Mouse (Mus musculus) heart, embryonic 14.5 days (tissue): ENCODE measurements around the gene Pde11a. TPM values are rescaled to one million over a fixed set of nuclear protein-coding genes. Genes with fewer than 3 reads are reported as not detected.

Source experiments
- ATAC-seq: fragments of 200-750 bp; cut with Nextera tagmentation; 2 replicates; pipeline ENCODE4 v1.8.0; 2017; ENCODE audit warnings: low read depth, moderate TSS enrichment; ENCODE audit not compliant: insufficient number of reproducible peaks, insufficient read depth, low FRiP score
- H3K27ac ChIP-seq, 2 experiments: fragments of 200-500 bp in 1 of 2; fragments of 300-500 bp in 1 of 2; sonication (generic) in 1 of 2; replicated peaks in 1 of 2; 2 replicates each; pipeline ENCODE4 v1.5.1; 2012 to 2014; ENCODE audit warnings: low read depth in 2 of 2, low read length in 2 of 2, control low read depth in 1 of 2, mild to moderate bottlenecking in 1 of 2, mixed read lengths in 1 of 2; ENCODE audit not compliant: control insufficient read depth in 1 of 2, insufficient read depth in 1 of 2
- H3K27me3 ChIP-seq: fragments of 300-500 bp; sonication (generic); 2 replicates; pipeline ENCODE4 v1.6.1; 2014; ENCODE audit warnings: mild to moderate bottlenecking, low read length, control low read depth; ENCODE audit not compliant: control insufficient read depth, insufficient read depth
- H3K36me3 ChIP-seq: fragments of 300-500 bp; sonication (generic); 2 replicates; pipeline ENCODE4 v1.6.1; 2014; ENCODE audit warnings: mild to moderate bottlenecking, control low read depth, low read length, mixed read lengths; ENCODE audit not compliant: control insufficient read depth, insufficient read depth
- H3K4me1 ChIP-seq, 2 experiments: fragments of 200-500 bp in 1 of 2; fragments of 300-500 bp in 1 of 2; sonication (generic) in 1 of 2; 2 replicates each; pipeline ENCODE4 v1.6.1; 2012 to 2014; ENCODE audit warnings: low read length in 2 of 2, control low read depth in 1 of 2, mixed read lengths in 1 of 2; ENCODE audit not compliant: control insufficient read depth in 2 of 2, insufficient read depth in 2 of 2
- H3K4me2 ChIP-seq: fragments of 300-500 bp; sonication (generic); 2 replicates; pipeline ENCODE4 v1.6.1; 2014; ENCODE audit warnings: mild to moderate bottlenecking, low read length
- H3K4me3 ChIP-seq, 2 experiments: fragments of 200-500 bp in 1 of 2; fragments of 300-500 bp in 1 of 2; sonication (generic) in 1 of 2; 2 replicates each; pipeline ENCODE4 v1.5.1; 2012 to 2014; ENCODE audit warnings: low read length in 2 of 2, mild to moderate bottlenecking in 2 of 2, control low read depth in 1 of 2, low read depth in 1 of 2, moderate library complexity in 1 of 2; ENCODE audit not compliant: control insufficient read depth in 1 of 2, insufficient read depth in 1 of 2
- H3K9ac ChIP-seq: fragments of 300-500 bp; sonication (generic); 2 replicates; pipeline ENCODE4 v1.6.1; 2014; ENCODE audit warnings: mild to moderate bottlenecking, low read length
- H3K9me3 ChIP-seq: fragments of 300-500 bp; sonication (generic); 2 replicates; pipeline ENCODE4 v1.6.1; 2016; ENCODE audit warnings: low read length, control low read depth; ENCODE audit not compliant: control insufficient read depth
- WGBS: fragments of 180-500 bp; shearing (Covaris S2); extraction: QIAGEN DNeasy Blood & Tissue Kit; methylation state at CpG from one replicate; pipeline ENCODE4 v1.1.7; 2014; 5-methylcytosine and 5-hydroxymethylcytosine counted together
- polyA plus RNA-seq: library from polyadenylated mRNA; unstranded; fragments of >200 nt; fragmentation: Nextera tagmentation; extraction: Ambion mirVana; gene quantifications from 2 replicates; pipeline ENCODE4 v1.2.1, GENCODE M21; 2014

Gene Pde11a
- polyA plus RNA-seq, 1 experiment from 2014 or later: 0.08 TPM

- Histone ChIP-seq H3K36me3 (no peaks in the 10 kb centered on the region), H3K9ac (no peak overlapping the region), H3K9me3 (no peaks in the 10 kb centered on the region), H3K4me1 (no peaks in the 10 kb centered on the region; a peak in 1 of 4 replicates), H3K27me3 (no peaks in the 10 kb centered on the region), H3K4me2 (no peak overlapping the region), H3K4me3 (no peak overlapping the region), H3K27ac (no peak overlapping the region)
- 54% methylated on average over 2 of the region's 2 CpGs for whole genome bisulfite sequencing
- no peak for ATAC-seq
Measured at GRCm38 (mm10) chr2:76119848-76120247, 218.7 kb downstream of the Pde11a start.

GRCm38 (mm10) chr2:76118491-76118890, 220.1 kb downstream of the Pde11a start:
- H3K4me3 ChIP-seq: no peak overlapping the region
- no peak overlapping the region for H3K9ac ChIP-seq
- H3K9me3 ChIP-seq: no peaks in the 10 kb centered on the region
- ATAC-seq: no peak
- 53% methylated on average over 5 of the region's 5 CpGs for WGBS
- no peaks in the 10 kb centered on the region for H3K36me3 ChIP-seq
- H3K4me1 ChIP-seq: no peaks in the 10 kb centered on the region; a peak in 1 of 4 replicates
- no peak overlapping the region for H3K4me2 ChIP-seq
- H3K27me3 ChIP-seq: no peaks in the 10 kb centered on the region
- H3K27ac ChIP-seq: no peak overlapping the region

GRCm38 (mm10) chr2:76117219-76117618, 221.4 kb downstream of the Pde11a start:
- H3K27me3 ChIP-seq: no peaks in the 10 kb centered on the region
- H3K4me3 ChIP-seq: no peak overlapping the region
- no peaks in the 10 kb centered on the region for H3K9me3 ChIP-seq
- no peaks in the 10 kb centered on the region; a peak in 1 of 4 replicates for H3K4me1 ChIP-seq
- H3K9ac ChIP-seq: no peak overlapping the region
- H3K36me3 ChIP-seq: no peaks in the 10 kb centered on the region
- no peak overlapping the region for H3K27ac ChIP-seq
- WGBS: 65% methylated on average over 1 of the region's 1 CpGs
- no peak overlapping the region for H3K4me2 ChIP-seq
- no peak for ATAC-seq

GRCm38 (mm10) chr2:76115696-76116095, 222.9 kb downstream of the Pde11a start:
- Histone ChIP-seq H3K4me2 (no peak overlapping the region), H3K4me1 (no peaks in the 10 kb centered on the region; a peak in 1 of 4 replicates), H3K27me3 (no peaks in the 10 kb centered on the region), H3K4me3 (no peak overlapping the region), H3K27ac (no peak overlapping the region), H3K9ac (no peak overlapping the region), H3K36me3 (no peaks in the 10 kb centered on the region), H3K9me3 (no peaks in the 10 kb centered on the region)
- WGBS: 28% methylated on average over 1 of the region's 1 CpGs
- ATAC-seq: no peak

- H3K27ac ChIP-seq: no peak overlapping the region
- H3K36me3 ChIP-seq: no peaks in the 10 kb centered on the region
- H3K4me2 ChIP-seq: no peak overlapping the region
- H3K9me3 ChIP-seq: no peaks in the 10 kb centered on the region
- no peak for ATAC-seq
- H3K9ac ChIP-seq: no peak overlapping the region
- H3K4me1 ChIP-seq: peaks cover 3% of the 10 kb centered on the region in 2 experiments; a peak in 3 of 4 replicates
- no peak overlapping the region for H3K4me3 ChIP-seq
- WGBS: 18% methylated on average over 6 of the region's 6 CpGs
- no peaks in the 10 kb centered on the region for H3K27me3 ChIP-seq
Measured at GRCm38 (mm10) chr2:76114734-76115133, 223.8 kb downstream of the Pde11a start.

GRCm38 (mm10) chr2:76109653-76110052, 228.9 kb downstream of the Pde11a start:
- 17% methylated on average over 8 of the region's 8 CpGs for WGBS
- 0 out of 4 replicates have a peak overlapping the region, but pooled peaks of 1 of the 2 experiments have one; percentile 13 for H3K4me3 ChIP-seq

GRCm38 (mm10) chr2:76101889-76102602, 236.5 kb downstream of the Pde11a start:
- Histone ChIP-seq H3K4me1 (peaks cover 0 to 3% of the 10 kb centered on the region in 2 experiments; a peak in 2 of 4 replicates), H3K9me3 (no peaks in the 10 kb centered on the region), H3K27me3 (no peaks in the 10 kb centered on the region), H3K27ac (no peak overlapping the region), H3K36me3 (no peaks in the 10 kb centered on the region), H3K4me3 (no peak overlapping the region), H3K9ac (no peak overlapping the region), H3K4me2 (no peak overlapping the region)
- no peak for ATAC-seq
- 63% methylated on average over 14 of the region's 14 CpGs for WGBS

More at GRCm38 (mm10) chr2:76109653-76110052, 228.9 kb downstream of the Pde11a start:
- peak; percentile 43; the same call in 1 of the 2 replicates for ATAC-seq
- Histone ChIP-seq H3K27me3 (no peaks in the 10 kb centered on the region), H3K27ac (peak overlapping the region in 1 of 2 experiments; percentile 39; a peak in 3 of 4 replicates), H3K4me1 (peaks cover 8 to 10% of the 10 kb centered on the region in 2 experiments; a peak in 3 of 4 replicates), H3K9me3 (no peaks in the 10 kb centered on the region), H3K36me3 (no peaks in the 10 kb centered on the region), H3K4me2 (peak overlapping the region; percentile 49), H3K9ac (0 out of 2 replicates have a peak overlapping the region, but pooled peaks have one; percentile 22)
